Mouse (Mus musculus): ENCODE results near the gene Sap30bp.
A peak's percentile ranks its signal among the peaks of the same experiment; 100 is the strongest.

The Sap30bp gene

GRCm38 (mm10) chr11:115933108-115933746 is at the start of gene Sap30bp, which contains the start of gene Recql5:
Gene Sap30bp, plus strand, starts transcription at chr11:115933282.
Gene Recql5, minus strand, starts transcription at chr11:115933477.
- peak; percentile 100 for DNase-seq (ENCODE audit: low read depth, low spot score)

- DNase-seq (ENCODE audit: low read depth, low spot score) = no peak
These were observed 48.7 kb upstream of the Sap30bp start for GRCm38 (mm10) chr11:115884361-115884760.

GRCm38 (mm10) chr11:115885281-115885680 is 47.8 kb upstream of the Sap30bp start:
- no peak for DNase-seq (ENCODE audit: low read depth, low spot score)

GRCm38 (mm10) chr11:115886446-115886845 is 46.6 kb upstream of the Sap30bp start:
- DNase-seq (ENCODE audit: low read depth, low spot score) = no peak

- DNase-seq (ENCODE audit: low read depth, low spot score) = no peak
These were observed 45.1 kb upstream of the Sap30bp start for GRCm38 (mm10) chr11:115888020-115888419.

GRCm38 (mm10) chr11:115889159-115889558 is 43.9 kb upstream of the Sap30bp start:
- no peak for DNase-seq (ENCODE audit: low read depth, low spot score)

GRCm38 (mm10) chr11:115892213-115892612 is 40.9 kb upstream of the Sap30bp start:
- DNase-seq (ENCODE audit: low read depth, low spot score) = no peak

- no peak for DNase-seq (ENCODE audit: low read depth, low spot score)
These were observed 40.0 kb upstream of the Sap30bp start for GRCm38 (mm10) chr11:115893071-115893470.

GRCm38 (mm10) chr11:115894755-115895520 is 38.1 kb upstream of the Sap30bp start:
- DNase-seq (ENCODE audit: low read depth, low spot score) = peak; percentile 36

GRCm38 (mm10) chr11:115898446-115898845 is 34.6 kb upstream of the Sap30bp start:
- no peak for DNase-seq (ENCODE audit: low read depth, low spot score)

GRCm38 (mm10) chr11:115898886-115899285 is 34.2 kb upstream of the Sap30bp start:
- peak; percentile 44 for DNase-seq (ENCODE audit: low read depth, low spot score)

- peak; percentile 83 for DNase-seq (ENCODE audit: low read depth, low spot score)
These were observed 33.4 kb upstream of the Sap30bp start, which contains the start of gene Smim5 for GRCm38 (mm10) chr11:115899486-115900266. Gene Smim5, plus strand, starts transcription at chr11:115899966.

- DNase-seq (ENCODE audit: low read depth, low spot score) = no peak
These were observed 32.3 kb upstream of the Sap30bp start for GRCm38 (mm10) chr11:115900561-115901337.

- no peak for DNase-seq (ENCODE audit: low read depth, low spot score)
These were observed 31.5 kb upstream of the Sap30bp start for GRCm38 (mm10) chr11:115901338-115902161.

GRCm38 (mm10) chr11:115902177-115902576 is 30.9 kb upstream of the Sap30bp start:
- DNase-seq (ENCODE audit: low read depth, low spot score) = no peak

- DNase-seq (ENCODE audit: low read depth, low spot score) = no peak
These were observed 30.3 kb upstream of the Sap30bp start for GRCm38 (mm10) chr11:115902831-115903230.

GRCm38 (mm10) chr11:115903384-115904230 is 29.5 kb upstream of the Sap30bp start:
- DNase-seq (ENCODE audit: low read depth, low spot score) = no peak

- no peak for DNase-seq (ENCODE audit: low read depth, low spot score)
These were observed 28.7 kb upstream of the Sap30bp start for GRCm38 (mm10) chr11:115904231-115904955.
